Mouse (Mus musculus) limb, embryonic 11.5 days (tissue): ENCODE data around the gene C1ql4. TPM values are rescaled to one million over a fixed set of nuclear protein-coding genes. Genes with fewer than 3 reads are reported as not detected.

ENCODE experiments used
- ATAC-seq: fragments of 200-750 bp; cut with Nextera tagmentation; 2 replicates; pipeline ENCODE4 v1.8.0; 2017; ENCODE audit warnings: low read depth; ENCODE audit not compliant: insufficient number of reproducible peaks, low FRiP score, low TSS enrichment
- DNase-seq: peaks from one replicate; pipeline ENCODE4 v3.0.0-alpha.2; 2015; ENCODE audit warnings: low spot score
- H3K27ac ChIP-seq: fragments of 300-500 bp; sonication (generic); replicated peaks from 2 replicates; pipeline ENCODE4 v1.5.1; 2014; ENCODE audit warnings: low read depth, mild to moderate bottlenecking, low read length
- H3K27me3 ChIP-seq: fragments of 300-500 bp; sonication (generic); 2 replicates; pipeline ENCODE4 v1.6.1; 2014; ENCODE audit warnings: mild to moderate bottlenecking, low read length, mixed read lengths; ENCODE audit not compliant: control insufficient read depth, insufficient read depth
- H3K36me3 ChIP-seq: fragments of 300-500 bp; sonication (generic); 2 replicates; pipeline ENCODE4 v1.6.1; 2014; ENCODE audit warnings: mild to moderate bottlenecking, low read length, moderate library complexity, mixed read lengths; ENCODE audit not compliant: control insufficient read depth, insufficient read depth
- H3K4me1 ChIP-seq: fragments of 300-500 bp; sonication (generic); 2 replicates; pipeline ENCODE4 v1.6.1; 2014; ENCODE audit warnings: low read length, mixed read lengths; ENCODE audit not compliant: control insufficient read depth, insufficient read depth
- H3K4me2 ChIP-seq: fragments of 300-500 bp; sonication (generic); 2 replicates; pipeline ENCODE4 v1.6.1; 2014; ENCODE audit warnings: low read depth, mild to moderate bottlenecking, moderate library complexity; ENCODE audit not compliant: severe bottlenecking
- H3K4me3 ChIP-seq: fragments of 300-500 bp; sonication (generic); 2 replicates; pipeline ENCODE4 v1.5.1; 2014; ENCODE audit warnings: low read depth, low read length
- H3K9ac ChIP-seq: fragments of 300-500 bp; sonication (generic); 2 replicates; pipeline ENCODE4 v1.6.1; 2014; ENCODE audit warnings: mild to moderate bottlenecking, low read length
- H3K9me3 ChIP-seq: fragments of 300-500 bp; sonication (generic); 2 replicates; pipeline ENCODE4 v1.6.1; 2016; ENCODE audit warnings: low read length; ENCODE audit not compliant: control insufficient read depth
- WGBS: fragments of 180-500 bp; shearing (Covaris S2); extraction: QIAGEN DNeasy Blood & Tissue Kit; methylation state at CpG from one replicate; pipeline ENCODE4 v1.1.7; 2014; 5-methylcytosine and 5-hydroxymethylcytosine counted together
- polyA plus RNA-seq: library from polyadenylated mRNA; unstranded; fragments of >200 nt; fragmentation: Nextera tagmentation; extraction: Ambion mirVana; gene quantifications from 2 replicates; pipeline ENCODE4 v1.2.1, GENCODE M21; 2014

C1ql4 gene
- polyA plus RNA-seq, 1 experiment from 2014 or later: not detected

DNA sequence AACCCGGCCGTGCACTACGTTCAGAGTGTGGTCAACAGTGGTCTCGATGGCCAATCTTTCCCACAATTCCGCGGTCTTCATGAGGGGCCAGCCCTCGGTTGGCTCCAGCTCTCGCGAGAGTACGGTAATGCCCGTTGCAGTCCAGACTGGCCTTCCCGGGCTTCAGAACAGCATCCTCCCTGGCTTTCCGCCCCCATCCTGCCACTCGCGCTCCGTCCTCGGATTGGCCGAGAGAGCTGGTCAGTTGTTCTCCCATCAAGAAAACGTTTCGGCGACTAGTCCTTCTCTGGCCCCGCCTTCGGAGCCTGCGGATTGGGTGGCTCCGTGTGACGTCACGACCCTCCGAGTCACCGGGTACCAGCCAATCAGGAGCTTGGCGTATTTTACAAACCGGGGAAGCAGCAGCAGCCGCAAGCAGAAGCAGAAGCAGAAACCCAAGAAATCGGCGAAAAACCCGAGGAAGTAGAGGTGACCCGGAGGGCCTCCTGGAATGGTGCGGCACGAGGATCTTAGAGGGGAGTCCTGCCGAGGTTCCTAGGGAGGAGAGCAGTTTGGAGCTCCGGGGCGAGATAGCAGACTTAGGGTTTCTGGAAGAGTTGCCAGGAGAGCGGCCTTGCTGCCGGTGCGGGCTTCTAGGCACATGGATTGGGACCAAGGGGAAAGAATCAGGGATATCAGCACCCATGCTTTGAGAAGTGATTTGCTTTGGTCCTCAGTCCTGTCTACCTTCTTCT is 12.8 kb downstream of the C1ql4 start:
- peak overlapping the region; percentile 84 for H3K27ac ChIP-seq
- under 1% methylated on average over 44 of the region's 44 CpGs for WGBS
- peak overlapping the region; percentile 90 for H3K4me2 ChIP-seq
- no peaks in the 10 kb centered on the region for H3K27me3 ChIP-seq
- DNase-seq (peak; percentile 98), ATAC-seq (peak; percentile 96)
- peaks cover 12% of the 10 kb centered on the region; the same call in 1 of the 2 replicates for H3K36me3 ChIP-seq
- H3K9ac ChIP-seq: peak overlapping the region; percentile 86
- H3K4me3 ChIP-seq: peak overlapping the region; percentile 61
- peaks cover 10% of the 10 kb centered on the region for H3K4me1 ChIP-seq
- H3K9me3 ChIP-seq: no peaks in the 10 kb centered on the region

- Histone ChIP-seq H3K27me3 (no peaks in the 10 kb centered on the region), H3K4me3 (peak within 1 kb of the TSS; percentile 61), H3K9ac (peak within 1 kb of the TSS; percentile 86), H3K27ac (peak within 1 kb of the TSS; percentile 84), H3K36me3 (peaks cover 12% of the 10 kb centered on the region; the same call in 1 of the 2 replicates), H3K4me1 (peaks cover 10% of the 10 kb centered on the region), H3K4me2 (peak within 1 kb of the TSS; percentile 90), H3K9me3 (no peaks in the 10 kb centered on the region)
- WGBS: 20% methylated on average over 9 of the region's 9 CpGs
- DNase-seq (no peak), ATAC-seq (peak; percentile 49; the same call in 1 of the 2 replicates)
These were observed 13.5 kb downstream of the C1ql4 start, which contains the start of gene Troap for GRCm38 (mm10) chr15:99074019-99074599. TSS of gene Troap (plus strand) at chr15:99074575.

GRCm38 (mm10) chr15:99071988-99072387 is 15.6 kb downstream of the C1ql4 start:
- peaks cover 10% of the 10 kb centered on the region for H3K4me1 ChIP-seq
- no peaks in the 10 kb centered on the region for H3K27me3 ChIP-seq
- H3K27ac ChIP-seq: no peak overlapping the region
- no peak for ATAC-seq
- DNase-seq: no peak
- H3K9ac ChIP-seq: no peak overlapping the region
- H3K4me2 ChIP-seq: no peak overlapping the region
- H3K36me3 ChIP-seq: peaks cover under 1% of the 10 kb centered on the region; the same call in 1 of the 2 replicates
- H3K4me3 ChIP-seq: no peak overlapping the region
- no peaks in the 10 kb centered on the region for H3K9me3 ChIP-seq
- 86% methylated on average over 1 of the region's 1 CpGs for WGBS

DNA sequence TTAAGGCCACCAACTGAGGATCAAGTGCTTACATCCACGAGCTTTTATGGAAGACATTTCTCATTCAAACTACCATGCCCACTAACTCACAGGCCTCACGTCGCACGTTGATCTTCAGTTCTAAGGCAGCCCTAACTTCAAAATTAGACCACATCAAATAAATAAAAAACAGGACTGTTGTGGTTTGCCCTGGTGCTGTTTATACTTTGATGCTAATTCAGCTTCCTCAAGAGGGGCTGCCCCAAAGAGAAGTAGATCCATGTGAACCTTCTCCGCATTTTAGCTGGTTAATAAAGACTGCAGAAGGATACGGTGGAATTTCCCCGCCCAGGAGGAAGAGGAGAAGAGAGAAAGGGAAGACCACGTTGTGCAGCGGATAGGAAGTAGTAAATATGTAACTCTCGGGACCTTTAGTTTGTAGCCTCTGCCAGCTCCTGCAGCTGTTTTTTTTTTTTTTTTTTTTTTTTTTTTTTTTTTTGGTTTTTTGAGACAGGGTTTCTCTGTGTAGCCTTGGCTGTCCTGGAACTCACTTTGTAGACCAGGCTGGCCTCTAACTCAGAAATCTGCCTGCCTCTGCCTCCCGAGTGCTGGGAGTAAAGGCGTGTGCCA is 22.0 kb downstream of the C1ql4 start:
- DNase-seq (no peak), ATAC-seq (no peak)
- Histone ChIP-seq H3K9me3 (no peaks in the 10 kb centered on the region), H3K4me2 (no peak overlapping the region), H3K4me1 (no peaks in the 10 kb centered on the region), H3K36me3 (no peaks in the 10 kb centered on the region), H3K27me3 (no peaks in the 10 kb centered on the region), H3K4me3 (no peak overlapping the region), H3K9ac (no peak overlapping the region), H3K27ac (no peak overlapping the region)
- WGBS: 79% methylated on average over 12 of the region's 12 CpGs

GRCm38 (mm10) chr15:99056332-99056731 is 31.3 kb downstream of the C1ql4 start:
- Histone ChIP-seq H3K27me3 (peaks cover 61% of the 10 kb centered on the region), H3K9ac (no peak overlapping the region), H3K4me1 (peaks cover 16% of the 10 kb centered on the region), H3K4me3 (no peak overlapping the region), H3K36me3 (no peaks in the 10 kb centered on the region), H3K27ac (no peak overlapping the region), H3K9me3 (no peaks in the 10 kb centered on the region), H3K4me2 (no peak overlapping the region)
- WGBS: 9% methylated on average over 14 of the region's 14 CpGs
- DNase-seq (peak; percentile 69), ATAC-seq (no peak)

- peak overlapping the region; percentile 52 for H3K4me2 ChIP-seq
- no peak overlapping the region for H3K27ac ChIP-seq
- H3K27me3 ChIP-seq: peaks cover 61% of the 10 kb centered on the region
- H3K4me3 ChIP-seq: peak overlapping the region; percentile 26
- peaks cover 16% of the 10 kb centered on the region for H3K4me1 ChIP-seq
- DNase-seq (peak; percentile 61), ATAC-seq (no peak)
- 0% methylated on average over 36 of the region's 37 CpGs for WGBS
- no peaks in the 10 kb centered on the region for H3K9me3 ChIP-seq
- 0 out of 2 replicates have a peak overlapping the region, but pooled peaks have one; percentile 22 for H3K9ac ChIP-seq
- H3K36me3 ChIP-seq: no peaks in the 10 kb centered on the region
These were observed 32.1 kb downstream of the C1ql4 start for GRCm38 (mm10) chr15:99055511-99055961.

DNA sequence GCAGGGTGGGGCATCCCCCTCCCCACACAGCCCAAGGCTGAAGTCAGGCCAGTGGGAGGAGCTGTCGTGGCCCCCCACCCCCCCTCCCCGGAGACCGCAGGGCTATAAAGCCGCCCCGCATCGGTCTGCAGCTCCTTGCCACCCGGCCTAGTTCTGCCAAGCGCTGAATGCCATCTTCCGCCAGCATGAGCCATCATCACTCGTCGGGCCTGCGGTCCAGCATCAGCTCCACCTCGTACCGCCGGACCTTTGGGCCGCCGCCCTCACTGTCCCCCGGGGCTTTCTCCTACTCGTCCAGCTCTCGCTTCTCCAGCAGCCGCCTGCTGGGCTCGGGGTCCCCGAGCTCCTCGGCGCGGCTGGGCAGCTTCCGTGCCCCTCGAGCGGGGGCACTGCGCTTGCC is 32.6 kb downstream of the C1ql4 start, which contains the start of gene Prph:
Gene Prph (plus strand): TSS at position 135 of the 400 bp plus-strand sequence.
- WGBS: under 1% methylated on average over 29 of the region's 30 CpGs
- H3K4me1 ChIP-seq: peaks cover 16% of the 10 kb centered on the region
- H3K4me2 ChIP-seq: peak within 1 kb of the TSS; percentile 52
- H3K4me3 ChIP-seq: peak within 1 kb of the TSS; percentile 26
- no peak within 1 kb of the TSS for H3K27ac ChIP-seq
- H3K9ac ChIP-seq: 0 out of 2 replicates have a peak within 1 kb of the TSS, but pooled peaks have one; percentile 22
- ATAC-seq: no peak
- H3K27me3 ChIP-seq: peaks cover 61% of the 10 kb centered on the region
- H3K9me3 ChIP-seq: no peaks in the 10 kb centered on the region
- no peaks in the 10 kb centered on the region for H3K36me3 ChIP-seq
- no peak for DNase-seq

- no peak for ATAC-seq
- Histone ChIP-seq H3K4me2 (0 out of 2 replicates have a peak overlapping the region, but pooled peaks have one; percentile 12), H3K9me3 (no peaks in the 10 kb centered on the region), H3K27ac (no peak overlapping the region), H3K4me1 (peaks cover 16% of the 10 kb centered on the region), H3K27me3 (peaks cover 54% of the 10 kb centered on the region), H3K36me3 (no peaks in the 10 kb centered on the region), H3K9ac (no peak overlapping the region; the same call in 1 of the 2 replicates), H3K4me3 (no peak overlapping the region)
- no peak for DNase-seq
- 6% methylated on average over 9 of the region's 9 CpGs for WGBS
These were observed 34.2 kb downstream of the C1ql4 start for GRCm38 (mm10) chr15:99053373-99053772.
